8 mouse cellular contexts compared by ENCODE assay signal in the genomic region with DNA sequence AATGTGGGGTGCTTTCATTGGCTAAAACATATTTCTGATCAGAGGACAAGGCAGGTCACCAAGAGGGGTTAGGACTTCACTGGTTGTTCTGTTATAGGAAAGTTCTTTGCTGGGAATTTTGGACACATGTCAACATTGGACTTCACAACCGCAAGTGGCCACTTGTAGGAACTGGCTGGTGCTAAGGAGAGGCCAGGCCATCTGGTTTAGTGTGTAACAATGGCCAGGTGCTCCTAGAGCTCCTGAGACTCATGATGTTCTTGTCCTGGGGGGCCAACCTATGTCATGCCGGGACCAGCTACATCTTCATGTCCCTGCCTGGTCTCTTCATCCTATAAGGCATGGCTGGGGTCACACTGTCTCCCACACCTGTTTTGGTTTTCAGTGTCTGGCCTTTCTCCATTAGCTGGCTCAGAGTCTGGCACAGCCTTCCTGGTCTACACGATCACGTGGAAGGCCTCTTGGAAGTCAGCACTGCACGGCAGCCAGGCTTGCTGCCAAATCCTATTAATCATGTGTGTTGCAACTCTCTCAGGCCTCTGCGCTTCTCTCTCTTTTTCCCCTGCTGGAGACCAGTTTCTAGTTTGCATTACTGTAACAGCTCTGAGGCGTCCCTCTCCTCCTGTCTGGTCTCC. TPM values are rescaled to one million over a fixed set of nuclear protein-coding genes. Genes with fewer than 3 reads are reported as not detected.
DNase-seq lines count a peak whose midpoint lies in the region; ATAC-seq and TF ChIP-seq lines count a peak whose summit lies in the region.

No protein-coding gene starts in this region.

- 54% methylated on average over 7 of the region's 7 CpGs for WGBS in limb, embryonic 11.5 days
- WGBS in limb, embryonic 10.5 days = 54% methylated on average over 7 of the region's 7 CpGs
- 36% methylated on average over 7 of the region's 7 CpGs for WGBS in embryonic facial prominence, embryonic 14.5 days
- WGBS in heart, postnatal 0 days = 13% methylated on average over 7 of the region's 7 CpGs
- 28% methylated on average over 7 of the region's 7 CpGs for WGBS in lung, embryonic 14.5 days

- H3K27me3 ChIP-seq in limb, embryonic 11.5 days (ENCODE audit: control insufficient read depth, insufficient read depth, low read length) = no peaks in the 10 kb centered on the region
- H3K27me3 ChIP-seq in limb, embryonic 10.5 days (ENCODE audit: low read depth, poor library complexity, severe bottlenecking) = peaks cover 6% of the 10 kb centered on the region; the same call in 1 of the 2 replicates
- 0 out of 2 replicates have a peak, but pooled peaks cover 3% of the 10 kb centered on the region for H3K27me3 ChIP-seq in embryonic facial prominence, embryonic 14.5 days (replicated peaks; ENCODE audit: control insufficient read depth, insufficient read depth, low read length)
- no peaks in the 10 kb centered on the region for H3K27me3 ChIP-seq in heart, postnatal 0 days (ENCODE audit: control insufficient read depth, insufficient read depth, low read length)
- no peaks in the 10 kb centered on the region for H3K27me3 ChIP-seq in lung, embryonic 14.5 days (ENCODE audit: insufficient read depth, low read length)

- no peak for TF ChIP-seq CTCF in heart, postnatal 0 days (IDR thresholded peaks at IDR 0.05; ENCODE audit: low read depth)
- 0 out of 2 replicates have a peak, but pooled peaks have one; percentile 14 for TF ChIP-seq CTCF in lung, embryonic 14.5 days (IDR thresholded peaks at IDR 0.05; ENCODE audit: low read depth)

- ATAC-seq in limb, embryonic 11.5 days (ENCODE audit: insufficient number of reproducible peaks, low FRiP score, low TSS enrichment, low read depth) = no peak
- ATAC-seq in embryonic facial prominence, embryonic 14.5 days (ENCODE audit: low read depth) = peak; percentile 93
- peak; percentile 96 for ATAC-seq in heart, postnatal 0 days (ENCODE audit: insufficient read depth, low read depth)
- peak; percentile 96 for ATAC-seq in lung, embryonic 14.5 days (ENCODE audit: insufficient read depth)

- H3K4me2 ChIP-seq in limb, embryonic 11.5 days (ENCODE audit: low read depth, severe bottlenecking) = no peak overlapping the region
- no peak overlapping the region for H3K4me2 ChIP-seq in embryonic facial prominence, embryonic 14.5 days (ENCODE audit: low read depth, low read length)
- H3K4me2 ChIP-seq in heart, postnatal 0 days (ENCODE audit: low read depth, low read length) = no peak overlapping the region
- no peak overlapping the region for H3K4me2 ChIP-seq in lung, embryonic 14.5 days

- H3K9ac ChIP-seq in limb, embryonic 11.5 days (ENCODE audit: low read length) = no peak overlapping the region
- H3K9ac ChIP-seq in embryonic facial prominence, embryonic 14.5 days (ENCODE audit: low read depth, low read length) = no peak overlapping the region
- H3K9ac ChIP-seq in heart, postnatal 0 days (replicated peaks; ENCODE audit: low read depth, low read length) = no peak overlapping the region
- no peak overlapping the region for H3K9ac ChIP-seq in lung, embryonic 14.5 days

- H3K27ac ChIP-seq in limb, embryonic 11.5 days (replicated peaks; ENCODE audit: low read depth, low read length) = no peak overlapping the region
- no peak overlapping the region for H3K27ac ChIP-seq in limb, embryonic 10.5 days
- H3K27ac ChIP-seq in embryonic facial prominence, embryonic 14.5 days (replicated peaks; ENCODE audit: low read depth, low read length) = no peak overlapping the region
- H3K27ac ChIP-seq in heart, postnatal 0 days (ENCODE audit: low read depth) = peak overlapping the region; percentile 75
- H3K27ac ChIP-seq in lung, embryonic 14.5 days (ENCODE audit: low read depth) = no peak overlapping the region

- H3K9me3 ChIP-seq in limb, embryonic 11.5 days (ENCODE audit: control insufficient read depth, low read length) = no peaks in the 10 kb centered on the region
- H3K9me3 ChIP-seq in limb, embryonic 10.5 days (replicated peaks) = no peaks in the 10 kb centered on the region
- no peaks in the 10 kb centered on the region for H3K9me3 ChIP-seq in embryonic facial prominence, embryonic 14.5 days (ENCODE audit: control insufficient read depth, low read length)
- no peaks in the 10 kb centered on the region for H3K9me3 ChIP-seq in heart, postnatal 0 days (replicated peaks; ENCODE audit: control insufficient read depth, low read length)
- H3K9me3 ChIP-seq in lung, embryonic 14.5 days (ENCODE audit: low read depth, low read length) = no peaks in the 10 kb centered on the region

- peak; percentile 37 for DNase-seq in limb, embryonic 11.5 days (ENCODE audit: low spot score)
- DNase-seq in limb, embryonic 10.5 days (ENCODE audit: low spot score) = no peak
- peak; percentile 96 for DNase-seq in embryonic facial prominence, embryonic 14.5 days (ENCODE audit: low spot score)
- peak; percentile 94 for DNase-seq in heart, postnatal 0 days (ENCODE audit: low spot score)
- DNase-seq in kidney, postnatal 36 days = peak; percentile 92 to 95
- peak; percentile 98 for DNase-seq in lung, embryonic 14.5 days
- DNase-seq in retina, postnatal 7 days (ENCODE audit: low read depth, low spot score) = peak; percentile 46
- DNase-seq in B cell, adult 2 months = no peak

- TF ChIP-seq EP300 in heart, postnatal 0 days (IDR thresholded peaks at IDR 0.05; ENCODE audit: low read depth) = peak; percentile 53; the same call in 1 of the 2 replicates

- H3K36me3 ChIP-seq in limb, embryonic 11.5 days (ENCODE audit: control insufficient read depth, insufficient read depth, low read length) = no peaks in the 10 kb centered on the region
- no peaks in the 10 kb centered on the region for H3K36me3 ChIP-seq in limb, embryonic 10.5 days
- H3K36me3 ChIP-seq in embryonic facial prominence, embryonic 14.5 days (ENCODE audit: control insufficient read depth, insufficient read depth, low read length) = no peaks in the 10 kb centered on the region
- H3K36me3 ChIP-seq in heart, postnatal 0 days (replicated peaks; ENCODE audit: control insufficient read depth, insufficient read depth, low read length) = no peaks in the 10 kb centered on the region
- H3K36me3 ChIP-seq in lung, embryonic 14.5 days (ENCODE audit: insufficient read depth) = no peaks in the 10 kb centered on the region

- H3K4me1 ChIP-seq in limb, embryonic 11.5 days (ENCODE audit: control insufficient read depth, insufficient read depth, low read length) = no peaks in the 10 kb centered on the region
- H3K4me1 ChIP-seq in limb, embryonic 10.5 days = peaks cover 22% of the 10 kb centered on the region
- H3K4me1 ChIP-seq in embryonic facial prominence, embryonic 14.5 days (ENCODE audit: control insufficient read depth, insufficient read depth, low read length) = peaks cover 3% of the 10 kb centered on the region; the same call in 1 of the 2 replicates
- peaks cover 9% of the 10 kb centered on the region for H3K4me1 ChIP-seq in heart, postnatal 0 days (ENCODE audit: control insufficient read depth, insufficient read depth)
- no peaks in the 10 kb centered on the region for H3K4me1 ChIP-seq in lung, embryonic 14.5 days (ENCODE audit: insufficient read depth)

- H3K4me3 ChIP-seq in limb, embryonic 11.5 days (ENCODE audit: low read depth, low read length) = no peak overlapping the region
- H3K4me3 ChIP-seq in limb, embryonic 10.5 days = no peak overlapping the region
- no peak overlapping the region for H3K4me3 ChIP-seq in embryonic facial prominence, embryonic 14.5 days (ENCODE audit: low read depth, low read length)
- H3K4me3 ChIP-seq in heart, postnatal 0 days (ENCODE audit: low read depth, low read length) = no peak overlapping the region
- no peak overlapping the region for H3K4me3 ChIP-seq in lung, embryonic 14.5 days (ENCODE audit: low read depth, low read length)

RNA-seq across cellular contexts. Expression of a gene that starts 55.9 kb away (rescaled TPM):
- polyA plus RNA-seq in limb, embryonic 11.5 days (2014; fragmentation: Nextera tagmentation; extraction: Ambion mirVana) = 2.1 and 2.6 TPM in 2 replicates
- polyA plus RNA-seq in limb, embryonic 10.5 days (2016; fragmentation: Nextera tagmentation; extraction: Ambion mirVana) = 1.9 and 2.2 TPM in 2 replicates
- polyA plus RNA-seq in embryonic facial prominence, embryonic 14.5 days (2014; fragmentation: Nextera tagmentation; extraction: Ambion mirVana) = 4.1 and 4.3 TPM in 2 replicates
- total RNA-seq in heart, postnatal 0 days (2014; rRNA removed; ENCODE audit: low replicate concordance) = 0.89 and 1.6 TPM in 2 replicates
- 0.31 and 0.69 TPM in 2 replicates for polyA plus RNA-seq in heart, postnatal 0 days (2015; fragmentation: Nextera tagmentation; extraction: Ambion mirVana)
- 17.0 and 17.4 TPM in 2 replicates for polyA plus RNA-seq in lung, embryonic 14.5 days (2014; fragmentation: Nextera tagmentation; extraction: Ambion mirVana)

Comparison
In these comparisons a context has a peak if more than half of its experiments do, and no peak if none do; other contexts are left out.
1. DNase-seq: peak in limb, embryonic 11.5 days (single experiment), embryonic facial prominence, embryonic 14.5 days (single experiment), heart, postnatal 0 days (single experiment), kidney, postnatal 36 days (2 of 2), lung, embryonic 14.5 days (single experiment) and retina, postnatal 7 days (single experiment); none in limb, embryonic 10.5 days (single experiment) and B cell, adult 2 months (0 of 2).